Mouse (Mus musculus) forebrain, embryonic 10.5 days (tissue): ENCODE measurements around the gene Ucn2. TPM values are rescaled to one million over a fixed set of nuclear protein-coding genes. Genes with fewer than 3 reads are reported as not detected.

Experiments
- DNase-seq: peaks from one replicate; pipeline ENCODE4 v3.0.0-alpha.2; 2017; ENCODE audit warnings: low spot score; ENCODE audit errors: extremely low spot score
- H3K27ac ChIP-seq: fragments of 300-500 bp; sonication (generic); 2 replicates; pipeline ENCODE4 v1.5.1; 2016; ENCODE audit warnings: mild to moderate bottlenecking
- H3K27me3 ChIP-seq: fragments of 300-500 bp; sonication (generic); 2 replicates; pipeline ENCODE4 v1.6.1; 2016; ENCODE audit warnings: mild to moderate bottlenecking; ENCODE audit not compliant: poor library complexity, severe bottlenecking
- H3K36me3 ChIP-seq: fragments of 300-500 bp; sonication (generic); replicated peaks from 2 replicates; pipeline ENCODE4 v1.6.1; 2016; ENCODE audit warnings: mild to moderate bottlenecking, moderate library complexity
- H3K4me1 ChIP-seq: fragments of 300-500 bp; sonication (generic); 2 replicates; pipeline ENCODE4 v1.6.1; 2016
- H3K4me3 ChIP-seq: fragments of 300-500 bp; sonication (generic); 2 replicates; pipeline ENCODE4 v1.5.1; 2016; ENCODE audit warnings: mild to moderate bottlenecking, moderate library complexity
- H3K9me3 ChIP-seq: fragments of 300-500 bp; sonication (generic); 2 replicates; pipeline ENCODE4 v1.6.1; 2016; ENCODE audit warnings: mild to moderate bottlenecking, moderate library complexity
- WGBS: fragments of 180-500 bp; shearing (Covaris S2); methylation state at CpG from one replicate; pipeline ENCODE4 v1.1.7; 2016; 5-methylcytosine and 5-hydroxymethylcytosine counted together
- polyA plus RNA-seq: library from polyadenylated mRNA; unstranded; fragments of >200 nt; fragmentation: Nextera tagmentation; extraction: Ambion mirVana; gene quantifications from 2 replicates; pipeline ENCODE4 v1.2.1, GENCODE M21; 2016

The Ucn2 gene
- polyA plus RNA-seq, 1 experiment from 2014 or later, result not detected

GRCm38 (mm10) chr9:108976483-108976882 lies 9.3 kb upstream of the Ucn2 start:
- Histone ChIP-seq H3K4me1 (0 out of 2 replicates have a peak, but pooled peaks cover 3% of the 10 kb centered on the region), H3K27ac (no peak overlapping the region), H3K4me3 (no peak overlapping the region), H3K36me3 (no peaks in the 10 kb centered on the region), H3K27me3 (no peaks in the 10 kb centered on the region), H3K9me3 (no peaks in the 10 kb centered on the region)
- DNase-seq, result no peak
- 86% methylated on average over 9 of the region's 9 CpGs for WGBS

GRCm38 (mm10) chr9:108977966-108978365 lies 7.8 kb upstream of the Ucn2 start:
- no peaks in the 10 kb centered on the region for H3K36me3 ChIP-seq
- no peak for DNase-seq
- 86% methylated on average over 7 of the region's 7 CpGs for WGBS
- H3K4me3 ChIP-seq, result no peak overlapping the region
- H3K4me1 ChIP-seq, result 0 out of 2 replicates have a peak, but pooled peaks cover 3% of the 10 kb centered on the region
- H3K27me3 ChIP-seq, result no peaks in the 10 kb centered on the region
- H3K9me3 ChIP-seq, result no peaks in the 10 kb centered on the region
- H3K27ac ChIP-seq, result no peak overlapping the region

GRCm38 (mm10) chr9:108982498-108982897 lies 3.3 kb upstream of the Ucn2 start:
- WGBS, result 86% methylated on average over 8 of the region's 8 CpGs
- H3K4me3 ChIP-seq, result no peak overlapping the region
- no peak overlapping the region for H3K27ac ChIP-seq
- H3K9me3 ChIP-seq, result no peaks in the 10 kb centered on the region
- no peaks in the 10 kb centered on the region for H3K27me3 ChIP-seq
- peaks cover 3% of the 10 kb centered on the region; the same call in 1 of the 2 replicates for H3K4me1 ChIP-seq
- no peak for DNase-seq
- H3K36me3 ChIP-seq, result no peaks in the 10 kb centered on the region

GRCm38 (mm10) chr9:108983209-108983608 lies 2.6 kb upstream of the Ucn2 start:
- Histone ChIP-seq H3K27me3 (no peaks in the 10 kb centered on the region), H3K4me1 (peaks cover 9% of the 10 kb centered on the region), H3K4me3 (no peak overlapping the region), H3K27ac (no peak overlapping the region), H3K9me3 (no peaks in the 10 kb centered on the region), H3K36me3 (no peaks in the 10 kb centered on the region)
- 85% methylated on average over 9 of the region's 9 CpGs for WGBS
- no peak for DNase-seq

GRCm38 (mm10) chr9:108987704-108988350 lies 2.0 kb downstream of the Ucn2 start:
- Histone ChIP-seq H3K9me3 (no peaks in the 10 kb centered on the region), H3K4me1 (peaks cover 42% of the 10 kb centered on the region), H3K4me3 (peak overlapping the region; percentile 25; the same call in 1 of the 2 replicates), H3K27me3 (no peaks in the 10 kb centered on the region), H3K27ac (0 out of 2 replicates have a peak overlapping the region, but pooled peaks have one; percentile 22), H3K36me3 (no peaks in the 10 kb centered on the region)
- DNase-seq, result no peak
- 24% methylated on average over 15 of the region's 15 CpGs for WGBS

- H3K4me3 ChIP-seq, result no peak overlapping the region
- peaks cover 44% of the 10 kb centered on the region for H3K4me1 ChIP-seq
- no peak for DNase-seq
- 83% methylated on average over 4 of the region's 4 CpGs for WGBS
- no peaks in the 10 kb centered on the region for H3K27me3 ChIP-seq
- no peaks in the 10 kb centered on the region for H3K36me3 ChIP-seq
- H3K27ac ChIP-seq, result 0 out of 2 replicates have a peak overlapping the region, but pooled peaks have one; percentile 49
- no peaks in the 10 kb centered on the region for H3K9me3 ChIP-seq
These were observed 4.1 kb downstream of the Ucn2 start for GRCm38 (mm10) chr9:108989802-108990461.

- no peak for DNase-seq
- no peaks in the 10 kb centered on the region for H3K36me3 ChIP-seq
- H3K27me3 ChIP-seq, result no peaks in the 10 kb centered on the region
- H3K4me3 ChIP-seq, result no peak overlapping the region
- 0 out of 2 replicates have a peak overlapping the region, but pooled peaks have one; percentile 49 for H3K27ac ChIP-seq
- WGBS, result 63% methylated on average over 7 of the region's 7 CpGs
- H3K4me1 ChIP-seq, result peaks cover 49% of the 10 kb centered on the region
- no peaks in the 10 kb centered on the region for H3K9me3 ChIP-seq
These were observed 4.6 kb downstream of the Ucn2 start for GRCm38 (mm10) chr9:108990462-108990820.

GRCm38 (mm10) chr9:108991428-108992084 lies 5.7 kb downstream of the Ucn2 start, which contains the start of gene Pfkfb4:
Pfkfb4 (plus strand) TSS chr9:108991778.
- Histone ChIP-seq H3K36me3 (no peaks in the 10 kb centered on the region), H3K27me3 (no peaks in the 10 kb centered on the region), H3K27ac (peak within 1 kb of the TSS; percentile 90), H3K9me3 (no peaks in the 10 kb centered on the region), H3K4me3 (peak within 1 kb of the TSS; percentile 67), H3K4me1 (peaks cover 57% of the 10 kb centered on the region)
- WGBS, result 2% methylated on average over 31 of the region's 31 CpGs
- peak; percentile 94 for DNase-seq

- Histone ChIP-seq H3K4me1 (peaks cover 57% of the 10 kb centered on the region), H3K4me3 (peak overlapping the region; percentile 67), H3K9me3 (no peaks in the 10 kb centered on the region), H3K27ac (peak overlapping the region; percentile 90), H3K27me3 (no peaks in the 10 kb centered on the region), H3K36me3 (no peaks in the 10 kb centered on the region)
- 12% methylated on average over 18 of the region's 18 CpGs for WGBS
- DNase-seq, result no peak
These were observed 6.3 kb downstream of the Ucn2 start for GRCm38 (mm10) chr9:108992085-108992469.

- H3K4me1 ChIP-seq, result peaks cover 54% of the 10 kb centered on the region
- no peaks in the 10 kb centered on the region for H3K27me3 ChIP-seq
- 87% methylated on average over 9 of the region's 9 CpGs for WGBS
- peak overlapping the region; percentile 67 for H3K4me3 ChIP-seq
- H3K27ac ChIP-seq, result no peak overlapping the region
- no peaks in the 10 kb centered on the region for H3K36me3 ChIP-seq
- H3K9me3 ChIP-seq, result no peaks in the 10 kb centered on the region
- DNase-seq, result no peak
These were observed 7.0 kb downstream of the Ucn2 start for GRCm38 (mm10) chr9:108992620-108993361.

GRCm38 (mm10) chr9:108996411-108996810 lies 10.6 kb downstream of the Ucn2 start:
- DNase-seq, result no peak
- 85% methylated on average over 9 of the region's 9 CpGs for WGBS
- H3K4me3 ChIP-seq, result no peak overlapping the region
- H3K27ac ChIP-seq, result no peak overlapping the region
- peaks cover 29% of the 10 kb centered on the region for H3K4me1 ChIP-seq
- H3K27me3 ChIP-seq, result no peaks in the 10 kb centered on the region
- no peaks in the 10 kb centered on the region for H3K9me3 ChIP-seq
- H3K36me3 ChIP-seq, result no peaks in the 10 kb centered on the region

- 86% methylated on average over 19 of the region's 19 CpGs for WGBS
- Histone ChIP-seq H3K36me3 (no peaks in the 10 kb centered on the region), H3K27me3 (no peaks in the 10 kb centered on the region), H3K27ac (no peak overlapping the region), H3K9me3 (no peaks in the 10 kb centered on the region), H3K4me1 (peaks cover 20% of the 10 kb centered on the region), H3K4me3 (no peak overlapping the region)
- no peak for DNase-seq
These were observed 12.7 kb downstream of the Ucn2 start for GRCm38 (mm10) chr9:108998287-108999166.
